Mouse (Mus musculus) megakaryocyte, embryonic 14.5 days (primary cell): ENCODE results near the gene Madcam1.

ENCODE experiments used
- FLI1 ChIP-seq: IDR thresholded peaks from 2 replicates; pipeline ENCODE4 v1.6.1; 2012; ENCODE audit warnings: low read length, inconsistent platforms, mixed read lengths
- GATA1 ChIP-seq: IDR thresholded peaks from 3 replicates; pipeline ENCODE4 v1.6.1; 2012; ENCODE audit warnings: mixed read lengths, low read length, inconsistent platforms, borderline replicate concordance

GRCm38 (mm10) chr10:79680606-79681495, 16.5 kb downstream of the Madcam1 start:
- TF ChIP-seq GATA1 (no peak), FLI1 (no peak)
